Mouse (Mus musculus) MEL-GATA-1-ER (cell line): ENCODE measurements around the gene Abi3bp.

ENCODE experiments used
- DNase-seq: peaks from one replicate; pipeline ENCODE4 v3.0.0-alpha.2; 2012; ENCODE audit warnings: low read depth; ENCODE audit errors: extremely low read depth

Gene Abi3bp

DNA sequence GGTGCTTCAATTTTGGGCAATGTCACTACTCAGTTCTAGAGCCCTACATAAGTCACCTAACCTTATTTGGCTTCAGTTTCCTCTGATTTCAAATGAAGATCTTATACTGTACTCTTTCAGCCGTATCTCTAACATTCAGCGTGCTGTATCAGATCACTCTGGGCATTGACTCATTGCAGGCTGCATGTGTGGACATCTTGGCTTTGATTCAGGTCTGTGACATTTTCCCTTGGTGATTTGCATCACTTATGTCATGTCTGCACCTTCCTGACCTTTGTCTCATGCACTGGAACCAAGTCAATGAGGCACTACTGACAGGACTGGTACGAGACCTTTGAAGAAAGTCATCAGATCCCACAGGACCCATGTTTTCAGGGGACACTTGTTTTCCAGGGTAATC, 24.5 kb downstream of the Abi3bp start:
- no peak for DNase-seq

DNA sequence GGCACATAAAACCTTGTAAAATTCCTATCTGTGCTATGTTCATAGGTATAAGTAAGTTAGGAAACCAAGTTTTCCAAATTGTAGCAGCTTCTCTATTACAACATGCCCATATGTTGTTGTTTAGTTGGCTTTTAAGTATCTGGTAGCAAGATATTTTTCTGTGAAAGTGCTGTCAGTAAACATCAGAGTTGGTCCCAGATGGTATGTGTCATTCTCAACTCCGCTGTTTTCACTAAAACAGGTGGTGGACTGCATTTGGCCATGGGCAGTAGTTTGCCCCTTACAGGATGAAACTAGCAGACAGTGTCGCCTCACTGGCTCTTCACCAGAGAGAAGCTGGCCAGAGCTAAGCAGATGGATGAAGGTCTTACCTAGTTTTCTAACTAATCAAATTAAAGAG, 26.3 kb downstream of the Abi3bp start:
- DNase-seq: no peak

DNA sequence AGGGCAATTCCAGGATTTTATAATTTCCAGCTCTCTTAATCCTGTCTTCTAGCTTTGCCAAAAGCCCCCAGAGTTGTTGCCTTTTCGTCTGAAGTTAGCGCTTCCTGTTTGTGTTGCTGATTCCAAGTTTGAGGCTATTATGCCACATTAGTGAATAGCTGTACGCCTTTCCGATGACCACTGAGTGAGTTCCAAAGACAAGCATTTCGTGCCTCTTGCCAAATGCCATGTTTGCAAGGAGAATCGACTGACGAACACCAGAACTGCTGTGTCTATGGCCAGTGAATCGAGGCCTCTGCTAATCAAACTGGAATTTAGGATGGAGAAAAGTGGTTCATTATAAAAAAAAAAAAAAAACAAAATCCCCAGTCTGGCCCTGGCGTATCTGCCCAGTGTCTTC, 40.3 kb downstream of the Abi3bp start:
- DNase-seq: no peak

DNA sequence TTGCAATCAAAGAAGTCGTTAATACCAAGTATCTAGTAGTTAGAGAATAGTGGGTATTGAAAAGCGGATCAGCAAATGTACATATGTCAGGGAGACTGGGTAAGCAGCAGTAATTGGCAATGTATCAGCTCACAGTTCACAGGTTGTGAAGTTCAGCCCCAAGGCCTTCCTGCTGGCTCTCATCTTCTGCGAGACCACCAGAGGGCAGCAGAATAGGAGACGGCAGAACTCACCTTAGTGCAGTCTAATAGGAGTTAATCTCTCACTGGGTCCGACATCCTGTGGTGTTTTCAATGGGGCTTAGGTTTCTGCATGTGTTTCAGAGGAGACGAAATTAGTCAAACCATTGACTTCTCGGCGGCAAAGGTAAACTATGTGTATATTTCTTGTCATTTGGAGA, 46.7 kb downstream of the Abi3bp start:
- peak; percentile 11 for DNase-seq

DNA sequence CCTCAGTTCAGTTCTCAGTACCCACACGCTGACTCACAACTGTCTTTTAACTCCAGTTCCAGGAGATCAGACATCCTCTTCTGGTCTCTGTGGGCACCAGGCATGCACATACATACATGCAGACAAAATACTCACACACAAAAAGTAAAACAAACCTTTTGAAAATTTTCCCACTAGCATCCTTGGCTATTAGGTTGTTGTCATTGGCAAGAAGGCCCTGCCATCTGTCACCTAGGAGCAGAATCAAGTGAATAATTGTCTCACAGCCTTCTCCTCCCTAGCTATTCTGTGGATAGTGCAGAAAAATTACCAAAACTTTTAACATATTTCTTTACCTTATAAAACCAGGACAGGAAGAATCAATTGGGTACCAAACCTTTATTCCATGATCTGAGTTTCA, 48.8 kb downstream of the Abi3bp start:
- no peak for DNase-seq

DNA sequence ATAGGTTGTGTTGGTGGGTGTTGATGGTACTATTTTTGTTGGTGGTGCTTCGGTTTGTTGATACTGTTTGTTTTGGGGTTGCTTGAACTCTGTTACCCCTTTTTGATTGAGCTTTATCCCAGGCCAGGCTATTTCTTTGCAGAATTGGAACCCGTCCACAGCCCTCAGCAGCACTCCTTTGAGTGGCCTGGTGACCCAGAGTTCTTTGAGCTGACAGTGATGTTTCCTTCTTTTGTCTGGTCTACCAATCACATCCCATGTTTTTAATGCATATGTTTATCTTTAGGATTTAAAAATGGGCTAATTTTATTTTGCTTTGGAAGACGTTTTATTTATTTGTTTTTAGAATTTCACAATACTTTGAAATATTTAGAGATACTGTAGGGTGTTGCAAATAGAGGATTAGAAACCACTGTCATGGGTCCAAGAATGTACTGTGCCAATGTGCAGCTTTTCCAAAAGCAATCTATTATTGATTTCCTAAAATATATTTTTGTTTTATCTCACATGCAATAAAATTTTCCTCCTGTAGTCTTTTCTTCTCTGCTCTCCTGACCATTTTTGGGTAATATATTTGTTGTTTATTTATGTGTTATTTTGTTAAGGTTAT, 50.5 kb downstream of the Abi3bp start:
- no peak for DNase-seq

DNA sequence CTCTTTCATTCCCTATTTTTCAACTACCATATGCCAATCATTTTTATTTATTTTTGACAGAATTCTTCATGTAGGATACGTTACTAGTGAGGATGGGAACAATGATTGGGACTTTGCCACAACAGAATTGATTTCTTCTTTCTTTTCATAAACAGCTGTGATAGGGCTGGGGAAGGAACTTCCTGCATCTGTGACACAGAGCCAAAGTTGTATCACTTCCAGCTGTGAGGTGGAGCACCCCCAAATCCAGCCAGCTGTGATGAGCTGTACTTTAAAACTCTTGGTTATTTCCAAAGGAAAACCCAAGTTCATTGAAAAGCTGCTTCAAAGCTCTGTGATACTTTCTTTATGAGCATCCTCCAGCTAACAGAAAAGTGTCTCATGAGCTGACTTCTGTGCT, 101.9 kb downstream of the Abi3bp start:
- no peak for DNase-seq

DNA sequence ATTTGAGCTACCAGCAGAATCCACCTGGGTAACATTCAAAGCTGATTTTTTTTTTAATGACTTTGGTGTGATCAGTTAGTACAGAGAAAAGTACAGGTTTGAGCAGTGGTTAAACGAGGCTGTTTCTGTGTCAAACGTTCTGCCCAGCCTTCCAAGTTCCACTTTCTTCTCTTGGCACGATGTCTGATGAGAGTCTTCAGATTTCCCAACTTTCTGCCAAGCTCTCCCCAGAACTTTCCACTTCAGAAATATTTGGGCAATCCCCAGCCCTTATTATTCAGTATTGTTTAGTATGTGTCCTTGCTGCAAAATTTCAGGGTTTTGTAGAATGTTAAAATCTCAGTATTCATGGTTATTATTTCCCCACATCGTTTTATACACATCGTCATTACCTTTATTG, 115.9 kb downstream of the Abi3bp start:
- DNase-seq: no peak

DNA sequence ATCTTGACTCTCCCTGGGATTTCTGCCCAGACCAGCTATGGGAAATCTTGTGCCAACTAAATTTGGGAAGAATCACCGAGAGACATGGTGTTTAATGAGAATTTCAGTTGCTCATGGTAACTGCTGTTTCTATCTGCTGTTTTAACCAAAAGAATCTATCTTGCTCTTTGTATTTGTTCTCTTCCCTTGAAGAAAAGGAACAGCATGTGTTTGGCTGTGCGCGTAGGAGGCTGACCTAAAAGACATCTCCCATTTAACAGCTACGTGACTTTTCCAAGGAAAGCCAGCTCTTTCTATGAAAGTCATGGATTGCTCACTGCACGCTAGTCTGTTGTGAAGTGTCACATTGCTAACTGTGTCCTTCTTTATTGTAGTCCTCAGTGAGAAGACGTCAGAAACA, 117.2 kb downstream of the Abi3bp start:
- DNase-seq: no peak

DNA sequence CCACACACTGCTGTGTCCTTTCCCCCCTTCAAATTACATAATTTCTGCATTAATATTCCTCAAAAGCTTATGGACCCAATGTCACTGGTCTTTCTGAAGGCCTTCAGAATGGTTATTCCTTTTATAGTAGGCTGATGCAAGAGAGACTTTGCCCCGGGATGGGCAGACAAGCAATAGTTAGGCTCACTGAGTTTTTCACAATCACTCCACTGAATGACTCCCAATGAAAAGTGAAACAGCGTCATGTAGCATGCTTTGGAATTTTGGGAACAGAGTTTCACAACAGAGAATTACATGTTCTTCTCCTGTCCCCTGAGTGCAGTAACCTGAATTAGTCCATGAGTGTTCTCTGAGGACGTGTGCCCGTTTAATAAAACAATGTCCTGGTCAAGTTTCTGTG, 120.7 kb downstream of the Abi3bp start:
- DNase-seq: no peak

DNA sequence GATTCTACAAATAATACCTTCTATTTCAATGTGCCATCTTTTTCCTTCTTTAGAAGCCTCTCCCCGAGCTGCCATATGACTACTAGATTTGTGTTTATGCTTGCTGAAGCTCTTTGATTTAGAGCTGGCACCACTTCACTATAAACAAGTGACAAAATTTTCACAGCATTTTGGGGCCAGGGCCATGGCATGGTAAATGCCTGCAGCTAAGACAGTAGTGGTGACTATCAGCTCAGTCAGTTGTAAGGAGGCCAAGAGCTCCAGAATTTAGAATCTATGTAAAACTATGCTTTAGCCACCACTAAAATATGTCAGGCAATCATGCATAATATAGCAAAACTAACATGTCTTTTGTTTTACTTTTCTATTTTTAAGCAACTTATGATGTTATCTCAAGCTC, 124.7 kb downstream of the Abi3bp start:
- DNase-seq: no peak

DNA sequence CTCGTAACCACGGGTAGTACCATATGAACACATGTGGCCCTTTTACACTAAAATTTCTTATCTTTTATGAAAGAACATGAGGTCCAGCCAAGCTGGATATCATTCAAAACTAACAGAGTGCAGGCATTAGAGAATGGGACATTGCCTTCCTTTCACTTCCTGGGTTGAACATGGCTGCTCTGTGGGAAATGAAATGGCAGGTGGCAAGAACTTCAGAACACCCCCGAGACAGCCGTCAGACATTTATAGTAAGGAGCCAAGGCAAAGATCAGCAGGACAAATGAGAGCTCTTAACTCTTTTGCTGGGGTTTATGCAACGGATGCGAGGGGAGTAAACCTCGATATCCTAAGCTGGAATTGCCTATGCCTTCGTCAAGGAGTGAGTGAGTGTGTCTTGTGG, 132.9 kb downstream of the Abi3bp start:
- DNase-seq: no peak

DNA sequence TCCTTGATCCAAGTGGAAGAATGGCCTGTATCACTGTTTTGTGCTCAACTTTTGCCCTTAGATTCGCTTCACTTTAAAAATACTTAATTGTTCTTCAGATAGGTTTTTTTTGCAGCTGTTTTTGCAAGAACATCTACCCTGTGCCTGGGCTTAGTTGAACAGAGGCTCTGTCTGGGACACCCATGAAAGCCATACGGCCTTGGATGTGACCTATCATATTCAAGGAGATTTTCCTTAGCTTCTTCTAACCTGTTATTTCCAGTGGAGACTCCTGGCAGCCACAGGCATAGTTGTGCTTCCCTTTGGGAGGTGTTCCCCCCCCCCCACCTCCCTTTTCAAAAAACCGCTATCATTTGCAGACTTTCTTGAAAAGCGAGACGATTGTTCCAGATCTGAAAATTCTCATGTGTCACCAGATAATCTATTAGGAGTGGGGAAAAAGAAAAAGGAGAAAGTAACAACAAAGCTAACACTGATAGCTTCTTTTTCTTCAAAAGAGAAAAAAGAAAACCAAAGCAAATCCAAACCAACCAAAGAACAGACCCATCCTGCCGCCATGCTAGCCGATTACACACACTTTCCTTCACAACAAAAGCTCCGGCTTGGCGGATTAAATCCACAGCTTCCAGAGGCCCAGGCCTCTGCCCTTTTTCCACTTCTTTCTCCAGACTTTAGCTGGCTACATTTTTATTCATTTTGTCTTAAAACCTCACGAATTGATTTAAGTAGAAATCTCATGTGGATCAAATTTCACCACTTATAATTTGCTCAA, 133.6 kb downstream of the Abi3bp start:
- no peak for DNase-seq

DNA sequence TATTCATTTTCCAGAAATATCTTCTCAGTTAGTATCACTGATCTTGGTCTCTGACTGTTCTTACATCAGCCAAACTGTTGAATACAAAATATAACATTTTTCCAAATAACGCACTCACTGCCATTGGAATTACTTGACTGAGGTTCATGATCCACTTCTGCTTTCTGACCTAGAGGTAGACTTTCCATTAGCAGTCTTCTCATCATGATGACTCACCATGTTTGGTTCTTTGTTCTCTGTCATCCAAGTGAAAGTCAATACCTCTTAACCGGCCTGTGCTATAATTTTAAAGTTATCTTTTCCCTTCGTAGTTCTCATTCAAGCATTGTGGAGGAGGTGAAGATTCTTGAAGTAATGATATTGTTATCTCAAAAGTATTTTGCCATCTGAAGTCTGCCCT, 160.9 kb downstream of the Abi3bp start:
- no peak for DNase-seq

DNA sequence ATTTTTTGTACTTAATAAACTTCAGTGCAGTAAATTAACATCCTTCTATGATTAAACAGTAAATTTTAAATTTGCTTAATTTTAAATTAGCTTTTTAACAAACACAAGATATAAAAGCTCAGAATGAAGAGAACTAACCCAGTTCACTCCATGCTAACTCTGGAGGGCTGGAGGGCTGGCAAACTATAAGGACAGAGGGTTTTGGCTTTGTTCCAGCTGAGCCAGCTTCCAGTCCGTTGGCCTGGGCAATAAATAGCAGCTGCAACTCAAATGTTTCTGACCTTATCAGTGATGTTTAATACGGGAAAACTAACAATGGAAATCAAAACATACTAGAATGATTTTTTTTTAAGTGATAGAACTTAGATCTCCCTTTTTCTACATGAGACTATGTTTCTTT, 167.6 kb downstream of the Abi3bp start:
- no peak for DNase-seq

DNA sequence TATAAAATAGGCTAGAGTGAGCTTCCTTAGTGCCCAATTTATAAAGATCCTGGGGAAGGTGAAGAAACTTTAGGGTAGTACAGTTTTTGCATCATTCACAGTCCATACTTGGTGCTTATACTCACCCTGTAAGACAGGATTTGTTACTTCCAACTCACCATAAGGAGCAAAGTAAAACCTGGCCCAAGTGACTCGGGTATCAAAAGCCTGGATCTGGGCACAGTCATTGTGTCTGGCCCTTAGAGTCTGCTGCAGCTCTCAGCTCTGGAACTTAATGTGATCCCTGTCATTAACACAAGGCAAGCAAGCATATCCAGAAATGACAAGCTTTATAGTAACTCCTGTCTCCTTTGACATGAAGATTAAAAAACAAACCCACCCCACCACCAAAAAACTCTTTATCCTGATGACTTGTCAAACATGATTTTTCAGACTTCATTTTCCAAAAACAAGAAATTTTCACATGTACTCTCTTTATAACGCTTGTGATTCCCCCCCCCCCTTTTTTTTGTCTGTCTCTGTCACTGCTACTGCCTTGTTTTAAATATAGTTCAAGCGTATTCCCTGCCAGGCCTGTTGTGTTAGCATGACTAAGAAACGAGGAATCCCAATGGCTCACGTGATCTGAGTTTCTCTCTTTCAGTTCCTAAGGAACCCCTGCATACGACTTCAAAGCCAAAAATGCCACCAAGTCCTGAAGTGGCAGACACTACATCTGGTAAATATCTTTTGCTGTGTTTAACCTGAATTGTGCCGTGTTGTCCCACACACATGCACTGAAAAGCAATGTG, 168.9 kb downstream of the Abi3bp start:
- no peak for DNase-seq

DNA sequence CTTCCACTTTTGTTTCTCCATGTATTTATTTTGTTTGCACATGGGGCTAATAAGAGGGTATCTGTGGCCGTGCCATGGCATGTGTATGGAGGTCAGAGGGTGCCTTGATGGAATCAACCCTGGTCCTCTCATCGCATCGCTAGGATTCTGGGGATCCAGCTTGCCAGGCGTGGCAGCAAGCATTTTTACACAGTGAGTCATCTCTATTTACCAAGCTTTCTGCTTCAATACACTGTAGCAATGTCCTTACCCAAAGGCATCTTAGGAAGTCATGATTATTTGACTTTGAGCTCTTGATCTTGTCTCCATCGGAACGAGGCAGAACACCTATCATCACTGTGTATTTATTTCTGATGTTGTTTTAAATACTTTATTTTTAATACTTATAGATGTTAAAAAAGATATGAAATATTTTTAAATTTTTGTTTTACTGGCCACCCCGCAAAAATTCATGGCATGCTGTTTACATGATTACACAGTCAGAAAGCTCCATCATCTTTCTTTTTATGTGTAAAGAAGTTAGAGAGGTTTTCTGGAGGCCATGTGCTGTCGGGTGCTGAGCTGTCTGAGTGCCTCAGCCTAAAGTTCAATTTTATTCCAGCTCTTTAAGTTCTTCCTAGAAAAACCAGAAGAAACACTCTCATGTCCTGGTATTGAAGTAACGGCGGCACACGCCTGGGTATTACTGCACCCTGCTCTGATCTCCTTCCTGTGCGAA, 177.7 kb downstream of the Abi3bp start:
- DNase-seq: no peak

DNA sequence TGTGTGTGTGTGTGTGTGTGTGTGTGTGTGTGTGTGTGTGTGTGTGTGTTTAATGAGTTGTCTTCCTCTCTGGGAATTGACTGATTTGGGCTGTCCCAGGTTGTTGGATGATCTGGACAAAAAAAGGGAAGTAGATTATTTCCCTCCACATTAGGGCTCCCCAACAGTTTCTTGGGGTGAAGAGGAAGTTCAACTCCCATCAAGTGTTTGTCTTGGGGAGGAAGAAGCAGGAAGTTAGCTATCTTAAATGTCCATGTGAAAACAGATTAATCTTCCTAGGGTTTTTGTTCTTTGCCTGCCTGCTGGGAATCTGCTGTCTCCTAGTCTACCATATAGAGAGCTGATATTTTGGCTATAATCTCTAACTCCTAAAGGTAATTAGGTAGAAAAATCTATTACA, 181.2 kb downstream of the Abi3bp start:
- peak; percentile 89 for DNase-seq

DNA sequence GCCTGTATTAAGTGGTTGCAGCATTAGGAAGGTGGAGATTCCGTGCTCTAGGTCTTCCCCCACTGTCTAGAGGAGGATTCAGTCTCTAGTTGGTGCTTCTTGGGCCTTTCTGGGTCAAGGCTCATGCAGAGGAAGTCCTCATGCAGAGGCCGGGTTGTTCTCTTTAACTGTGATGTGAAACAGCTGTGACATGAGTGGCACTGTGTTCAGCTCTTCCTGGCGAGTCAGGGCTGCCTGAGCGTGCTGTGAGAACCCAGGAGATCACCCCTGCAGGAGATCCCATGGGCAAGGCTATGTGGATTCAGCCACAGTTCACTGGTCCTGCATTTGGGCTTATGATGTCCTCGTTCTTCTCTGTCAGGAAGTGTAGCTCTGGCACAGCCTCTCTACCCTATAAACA, 191.8 kb downstream of the Abi3bp start:
- no peak for DNase-seq

DNA sequence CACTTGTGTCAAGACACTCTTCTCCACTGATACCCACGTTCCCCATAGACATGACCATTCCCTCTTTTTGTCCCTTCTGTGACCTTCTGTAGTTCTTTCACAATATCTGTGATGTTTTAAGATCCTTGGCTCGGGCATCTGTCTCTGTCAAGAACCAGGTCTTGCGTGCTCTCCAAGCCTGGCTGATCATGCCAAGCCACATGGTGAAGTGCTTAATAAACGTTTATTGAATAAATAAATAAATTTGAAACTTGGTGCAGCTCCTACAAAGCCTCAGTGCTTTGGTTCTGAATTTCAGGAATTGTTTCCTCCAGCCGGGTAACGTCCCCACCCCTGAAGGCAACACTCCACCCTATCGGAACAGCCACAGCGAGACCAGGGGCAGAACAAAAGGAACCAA, 193.3 kb downstream of the Abi3bp start:
- no peak for DNase-seq

DNA sequence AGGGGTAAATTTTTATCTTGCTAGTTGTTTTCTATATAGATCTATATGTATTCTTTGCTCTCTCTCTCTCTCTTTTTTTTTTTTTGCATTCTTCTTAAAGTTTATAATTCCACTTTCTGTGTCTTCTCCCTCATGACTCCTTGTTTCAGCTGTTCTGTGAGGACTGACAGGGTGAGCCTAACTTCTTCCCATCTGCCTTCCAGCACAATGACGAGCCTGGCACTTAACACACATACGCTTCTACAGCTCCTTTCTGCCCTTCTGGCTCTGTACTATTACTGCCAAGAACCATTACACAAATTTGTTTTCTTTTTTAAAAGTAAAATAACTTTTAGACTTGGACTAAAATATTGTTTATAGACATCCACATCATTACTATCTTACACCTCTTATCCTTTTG, 195.7 kb downstream of the Abi3bp start:
- no peak for DNase-seq

DNA sequence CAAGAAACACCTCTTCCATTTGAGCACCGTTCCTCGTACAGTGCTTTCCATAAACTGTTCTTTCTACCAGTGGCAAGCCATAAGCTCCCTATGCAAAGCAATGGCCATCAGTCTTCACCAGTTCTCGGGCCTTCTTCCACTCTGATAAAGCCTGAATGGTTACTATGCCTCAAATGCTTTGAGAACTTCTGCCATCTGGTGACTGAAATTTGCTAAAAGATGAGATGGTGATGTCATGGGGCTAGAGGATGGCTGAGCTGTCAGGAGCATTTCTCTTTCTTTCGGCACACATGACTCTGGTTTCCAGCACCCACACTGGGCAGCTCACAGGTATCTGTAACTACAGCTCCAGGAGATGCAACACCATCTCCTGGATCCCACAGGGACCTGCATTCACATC, 199.5 kb downstream of the Abi3bp start:
- no peak for DNase-seq
